Mouse (Mus musculus) kidney, adult 2 months (tissue): ENCODE measurements around the gene G430095P16Rik. TPM values are rescaled to one million over a fixed set of nuclear protein-coding genes. Genes with fewer than 3 reads are reported as not detected.

ENCODE experiments used
- DNase-seq: peaks from one replicate; pipeline ENCODE4 v3.0.0; 2021
- H3K27ac ChIP-seq: fragments of 200-500 bp; 2 replicates; pipeline ENCODE4 v1.5.1; 2012; ENCODE audit warnings: low read depth, low read length, control low read depth, inconsistent platforms; ENCODE audit not compliant: insufficient read depth
- H3K27me3 ChIP-seq: fragments of 200-500 bp; replicated peaks from 2 replicates; pipeline ENCODE4 v1.6.1; 2012; ENCODE audit warnings: mild to moderate bottlenecking, moderate library complexity, low read length, inconsistent platforms; ENCODE audit not compliant: control insufficient read depth, insufficient read depth
- H3K36me3 ChIP-seq: fragments of 200-500 bp; 2 replicates; pipeline ENCODE4 v1.6.1; 2012; ENCODE audit warnings: mild to moderate bottlenecking, moderate library complexity, low read length, inconsistent platforms; ENCODE audit not compliant: control insufficient read depth, insufficient read depth
- H3K4me1 ChIP-seq: fragments of 200-500 bp; 2 replicates; pipeline ENCODE4 v1.6.1; 2011; ENCODE audit warnings: low read length; ENCODE audit not compliant: control insufficient read depth, insufficient read depth
- H3K4me3 ChIP-seq: fragments of 200-500 bp; 2 replicates; pipeline ENCODE4 v1.5.1; 2011; ENCODE audit warnings: mild to moderate bottlenecking, low read depth, low read length, control low read depth; ENCODE audit not compliant: insufficient read depth
- CTCF ChIP-seq: fragments of 200-500 bp; conservative IDR thresholded peaks from 2 replicates; pipeline ENCODE4 v1.5.1; 2011; ENCODE audit warnings: low read depth, mild to moderate bottlenecking, control low read depth, low read length, moderate library complexity, mixed read lengths; ENCODE audit not compliant: insufficient read depth, insufficient read length
- POLR2A ChIP-seq: fragments of 200-500 bp; IDR thresholded peaks from one replicate; pipeline ENCODE4 v1.6.1; 2011; ENCODE audit warnings: low read depth, low read length, control low read depth
- WGBS: fragments of 180-500 bp; shearing (Covaris S2); methylation state at CpG from one replicate; pipeline ENCODE4 v1.1.7; 2018; 5-methylcytosine and 5-hydroxymethylcytosine counted together
- polyA plus RNA-seq: library from polyadenylated mRNA; depleted of rRNA; stranded (reverse); fragments of >200 nt; gene quantifications from 2 replicates; pipeline ENCODE4 v1.2.3, GENCODE M21; 2012

Gene G430095P16Rik
- polyA plus RNA-seq, 1 experiment: 0.81 TPM

- DNase-seq: no peak
- Histone ChIP-seq H3K36me3 (no peaks in the 10 kb centered on the region; the same call in 1 of the 2 replicates), H3K4me3 (no peak overlapping the region), H3K27me3 (no peaks in the 10 kb centered on the region), H3K27ac (no peak overlapping the region), H3K4me1 (peaks cover 9% of the 10 kb centered on the region)
- WGBS: 94% methylated on average over 8 of the region's 8 CpGs
- no peak for TF ChIP-seq POLR2A
- TF ChIP-seq CTCF: no peak
Observed at GRCm38 (mm10) chr8:84769324-84769723, 46.5 kb downstream of the G430095P16Rik start.

DNA sequence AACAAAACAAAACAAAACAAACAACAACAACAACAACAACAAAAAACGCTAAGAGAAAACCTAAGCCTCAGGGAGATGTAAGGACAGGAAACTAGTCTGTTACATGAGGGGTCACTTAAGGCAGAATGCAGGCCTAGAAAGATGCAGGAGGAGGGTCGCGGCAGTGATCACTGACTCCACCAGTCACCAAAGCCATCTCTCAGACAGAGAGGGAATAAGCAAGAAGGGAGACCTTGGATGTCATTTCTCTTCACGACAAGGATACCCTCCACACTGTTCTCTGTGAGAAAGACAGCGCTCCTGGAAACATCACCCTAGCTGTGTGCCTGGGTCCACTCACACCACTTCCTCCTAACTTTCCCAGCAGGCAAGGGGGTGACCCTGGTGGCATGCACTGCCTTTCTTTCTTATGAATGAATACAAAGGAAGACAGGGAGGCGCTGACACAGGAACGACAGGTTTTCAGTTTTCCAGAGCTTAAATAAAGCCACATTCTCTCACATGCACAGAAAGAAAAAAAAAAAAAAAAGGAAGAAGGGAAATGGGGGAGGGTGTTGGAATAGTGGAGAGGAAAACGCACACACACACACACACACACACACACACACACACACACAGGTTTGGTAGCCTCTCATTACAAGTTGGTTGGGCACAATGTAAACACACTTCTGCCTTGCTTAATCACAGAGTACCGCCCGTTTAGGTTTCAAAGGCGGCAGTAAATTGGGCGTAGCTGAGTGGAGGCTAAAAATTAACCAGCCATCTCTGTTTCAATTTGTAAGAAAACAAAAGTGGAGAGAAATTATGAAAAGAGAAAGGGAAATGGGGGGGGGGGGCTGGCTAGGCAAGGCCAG is 47.5 kb downstream of the G430095P16Rik start:
- no peak overlapping the region for H3K4me3 ChIP-seq
- peak; percentile 38 for DNase-seq
- H3K27ac ChIP-seq: no peak overlapping the region
- TF ChIP-seq CTCF (no peak), POLR2A (no peak)
- peaks cover 11% of the 10 kb centered on the region for H3K4me1 ChIP-seq
- H3K36me3 ChIP-seq: no peaks in the 10 kb centered on the region; the same call in 1 of the 2 replicates
- WGBS: 52% methylated on average over 12 of the region's 12 CpGs
- H3K27me3 ChIP-seq: no peaks in the 10 kb centered on the region

GRCm38 (mm10) chr8:84771000-84771687 is 48.3 kb downstream of the G430095P16Rik start:
- H3K4me1 ChIP-seq: peaks cover 17% of the 10 kb centered on the region

DNA sequence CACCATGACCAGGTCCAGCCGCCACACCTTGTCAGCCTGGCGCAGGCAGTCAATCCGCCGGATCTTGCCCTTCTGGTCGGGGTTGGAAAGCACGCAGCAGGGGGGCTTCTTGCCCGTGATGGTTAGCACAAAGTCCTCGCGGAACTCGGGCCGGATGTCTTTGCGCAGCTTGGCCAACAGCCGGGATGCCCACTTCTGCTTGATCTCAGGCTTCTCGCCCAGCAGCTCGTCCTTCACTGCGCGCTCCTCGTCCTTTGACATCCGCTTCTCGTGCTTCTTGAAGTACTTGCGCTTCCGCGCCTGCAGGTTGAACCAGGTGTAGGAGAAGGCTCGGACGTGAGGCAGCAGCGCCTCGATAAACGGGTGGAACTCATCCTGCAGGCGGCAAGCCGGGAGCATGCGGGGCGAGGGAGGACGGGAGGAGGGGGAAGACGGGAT is 49.2 kb downstream of the G430095P16Rik start:
- H3K27me3 ChIP-seq: no peaks in the 10 kb centered on the region
- no peaks in the 10 kb centered on the region; the same call in 1 of the 2 replicates for H3K36me3 ChIP-seq
- no peak for TF ChIP-seq CTCF
- no peak for TF ChIP-seq POLR2A
- peaks cover 20% of the 10 kb centered on the region for H3K4me1 ChIP-seq
- WGBS: 43% methylated on average over 34 of the region's 34 CpGs
- no peak overlapping the region for H3K4me3 ChIP-seq
- peak; percentile 21 for DNase-seq
- no peak overlapping the region for H3K27ac ChIP-seq

More at GRCm38 (mm10) chr8:84771000-84771687, 48.3 kb downstream of the G430095P16Rik start:
- TF ChIP-seq POLR2A (no peak), CTCF (no peak)
- H3K27me3 ChIP-seq: no peaks in the 10 kb centered on the region
- H3K27ac ChIP-seq: no peak overlapping the region
- H3K36me3 ChIP-seq: no peaks in the 10 kb centered on the region; the same call in 1 of the 2 replicates
- no peak for DNase-seq
- WGBS: 66% methylated on average over 5 of the region's 5 CpGs
- no peak overlapping the region for H3K4me3 ChIP-seq

GRCm38 (mm10) chr8:84772628-84773027 is 49.8 kb downstream of the G430095P16Rik start:
- no peak for TF ChIP-seq POLR2A
- no peak for TF ChIP-seq CTCF
- peaks cover 20% of the 10 kb centered on the region for H3K4me1 ChIP-seq
- DNase-seq: peak; percentile 14
- 31% methylated on average over 3 of the region's 3 CpGs for WGBS
- no peak overlapping the region for H3K27ac ChIP-seq
- H3K27me3 ChIP-seq: no peaks in the 10 kb centered on the region
- H3K36me3 ChIP-seq: no peaks in the 10 kb centered on the region; the same call in 1 of the 2 replicates
- H3K4me3 ChIP-seq: no peak overlapping the region

- WGBS: 25% methylated on average over 9 of the region's 9 CpGs
- no peak for TF ChIP-seq CTCF
- TF ChIP-seq POLR2A: no peak
- Histone ChIP-seq H3K4me3 (no peak overlapping the region), H3K27me3 (no peaks in the 10 kb centered on the region), H3K27ac (no peak overlapping the region), H3K4me1 (peaks cover 20% of the 10 kb centered on the region), H3K36me3 (no peaks in the 10 kb centered on the region; the same call in 1 of the 2 replicates)
- no peak for DNase-seq
Observed at GRCm38 (mm10) chr8:84773304-84773703, 50.5 kb downstream of the G430095P16Rik start.

DNA sequence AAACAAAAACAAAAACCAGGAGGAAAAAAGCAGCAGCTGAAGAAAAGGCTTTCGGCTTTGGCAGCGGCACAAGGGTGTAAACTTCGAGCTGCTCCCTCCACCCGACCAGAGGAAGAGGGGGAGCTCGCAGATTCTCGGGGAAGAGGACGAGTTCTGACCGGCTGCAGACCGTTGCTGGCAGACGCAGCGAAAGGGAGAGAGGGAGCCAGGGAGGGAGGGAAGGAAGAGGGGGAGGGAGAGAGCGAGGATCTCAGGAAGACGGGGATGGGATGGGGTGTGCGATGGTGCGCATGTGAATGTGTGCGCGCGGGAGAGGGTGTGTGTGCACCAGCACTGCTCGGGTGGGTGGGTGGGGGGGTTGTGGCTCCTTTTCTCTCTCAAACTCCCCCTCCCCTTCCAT is 51.0 kb downstream of the G430095P16Rik start:
- 2% methylated on average over 19 of the region's 19 CpGs for WGBS
- TF ChIP-seq POLR2A (no peak), CTCF (no peak)
- Histone ChIP-seq H3K4me3 (peak overlapping the region; percentile 21; the same call in 1 of the 2 replicates), H3K27me3 (no peaks in the 10 kb centered on the region), H3K27ac (no peak overlapping the region), H3K36me3 (no peaks in the 10 kb centered on the region; the same call in 1 of the 2 replicates), H3K4me1 (peaks cover 20% of the 10 kb centered on the region)
- DNase-seq: peak; percentile 79
